Mouse (Mus musculus): ENCODE measurements around the gene Arhgef7. TPM values are rescaled to one million over a fixed set of nuclear protein-coding genes. Genes with fewer than 3 reads are reported as not detected.
"Not testable (repeated sequence)": the region's sequence is repeated elsewhere in the genome, so short reads cannot be mapped to it uniquely, and the experiment has no call there.

Arhgef7 gene
- polyA plus RNA-seq, 1 experiment from 2014 or later = 10.1 TPM

DNA sequence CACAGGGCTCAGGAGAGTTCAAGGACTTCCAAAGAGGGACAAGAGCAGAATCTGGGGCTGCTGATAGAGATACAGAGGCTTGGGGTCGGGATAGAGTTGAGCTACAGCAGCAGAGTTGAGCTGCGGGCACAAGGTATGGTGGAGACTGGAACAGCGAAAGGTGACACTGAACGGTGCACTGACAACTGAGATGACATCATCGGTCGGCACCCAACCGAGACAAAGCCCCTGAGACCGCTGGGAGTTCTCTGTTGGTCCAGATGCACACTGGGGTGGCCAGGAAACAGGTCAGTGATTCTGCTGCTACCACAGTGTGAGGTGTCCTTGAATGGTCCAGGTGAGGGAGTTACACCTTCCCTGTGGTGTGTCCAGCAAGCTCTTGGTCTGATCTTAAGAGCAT, 115.2 kb downstream of the Arhgef7 start:
- no peak for ATAC-seq (ENCODE audit: low read depth)
- H3K4me3 ChIP-seq (ENCODE audit: low read depth, low read length) = no peak overlapping the region
- no peak overlapping the region for H3K4me2 ChIP-seq (ENCODE audit: low read depth, low read length)
- 64% methylated on average over 8 of the region's 8 CpGs for WGBS (ENCODE audit: insufficient replicate concordance)
- H3K27ac ChIP-seq (ENCODE audit: low read length) = no peak overlapping the region
- H3K36me3 ChIP-seq (ENCODE audit: control insufficient read depth, insufficient read depth) = no peaks in the 10 kb centered on the region
- H3K9me3 ChIP-seq (replicated peaks; ENCODE audit: control insufficient read depth, low read length) = no peaks in the 10 kb centered on the region
- H3K9ac ChIP-seq (ENCODE audit: low read depth, low read length) = no peak overlapping the region
- no peaks in the 10 kb centered on the region for H3K27me3 ChIP-seq (ENCODE audit: control insufficient read depth, insufficient read depth, low read depth, low read length)
- no peaks in the 10 kb centered on the region for H3K4me1 ChIP-seq (ENCODE audit: control insufficient read depth, low read depth, low read length)

DNA sequence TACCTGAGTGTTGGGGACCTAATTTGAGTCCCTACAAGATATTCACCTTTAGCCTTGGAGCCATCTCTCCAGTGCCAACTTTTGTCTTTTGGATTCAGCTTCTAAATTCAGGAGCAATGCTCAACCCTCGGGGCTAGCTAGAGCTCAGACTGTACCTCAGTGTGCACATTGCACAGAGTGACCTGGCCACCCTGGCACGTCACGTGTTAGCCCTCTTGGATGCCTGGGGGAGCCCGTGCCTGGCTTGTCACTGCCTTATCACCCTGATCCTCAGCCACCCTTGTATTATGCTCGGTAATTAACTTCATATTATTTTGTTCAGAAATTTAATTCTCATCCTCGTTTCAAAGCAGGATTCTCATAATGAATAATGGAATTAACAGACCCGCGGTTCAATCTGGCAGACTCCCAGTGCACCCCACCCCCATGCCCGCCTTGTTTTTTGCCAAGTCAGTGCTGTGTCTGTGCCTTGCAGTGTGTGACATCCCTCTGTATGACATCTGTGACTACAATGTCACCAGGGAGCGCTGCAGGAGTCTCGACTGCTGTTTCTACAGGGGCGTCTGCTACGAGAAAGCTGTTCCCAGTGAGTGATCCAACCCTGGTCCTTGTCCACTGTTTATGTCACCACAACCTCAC, 116.3 kb downstream of the Arhgef7 start:
- ATAC-seq (ENCODE audit: low read depth) = no peak
- H3K4me3 ChIP-seq (ENCODE audit: low read depth, low read length) = no peak overlapping the region
- no peak overlapping the region for H3K9ac ChIP-seq (ENCODE audit: low read depth, low read length)
- H3K9me3 ChIP-seq (replicated peaks; ENCODE audit: control insufficient read depth, low read length) = no peaks in the 10 kb centered on the region
- H3K4me1 ChIP-seq (ENCODE audit: control insufficient read depth, low read depth, low read length) = no peaks in the 10 kb centered on the region
- H3K27ac ChIP-seq (ENCODE audit: low read length) = no peak overlapping the region
- WGBS (ENCODE audit: insufficient replicate concordance) = 65% methylated on average over 13 of the region's 13 CpGs
- no peaks in the 10 kb centered on the region for H3K36me3 ChIP-seq (ENCODE audit: control insufficient read depth, insufficient read depth)
- H3K27me3 ChIP-seq (ENCODE audit: control insufficient read depth, insufficient read depth, low read depth, low read length) = no peaks in the 10 kb centered on the region
- H3K4me2 ChIP-seq (ENCODE audit: low read depth, low read length) = no peak overlapping the region

DNA sequence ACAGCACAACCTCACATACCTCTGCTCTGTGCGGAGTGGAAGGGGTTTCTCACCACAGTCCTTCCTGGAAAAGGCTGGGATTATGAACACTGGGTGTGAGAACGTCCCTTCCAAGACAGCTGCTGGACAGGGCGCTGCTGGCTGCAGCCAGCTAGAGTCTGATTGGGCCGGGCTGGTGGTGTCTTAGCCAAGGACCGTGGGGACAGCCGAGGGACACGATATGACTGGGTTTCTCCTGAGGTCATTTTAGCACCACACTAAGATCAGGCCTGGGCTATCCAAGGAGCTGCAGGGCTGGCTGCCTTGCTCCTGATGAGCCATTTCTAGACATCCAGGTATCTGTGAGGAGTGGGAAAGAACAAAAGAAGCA, 116.8 kb downstream of the Arhgef7 start:
- H3K4me2 ChIP-seq (ENCODE audit: low read depth, low read length) = no peak overlapping the region
- no peak overlapping the region for H3K9ac ChIP-seq (ENCODE audit: low read depth, low read length)
- no peaks in the 10 kb centered on the region for H3K27me3 ChIP-seq (ENCODE audit: control insufficient read depth, insufficient read depth, low read depth, low read length)
- H3K9me3 ChIP-seq (replicated peaks; ENCODE audit: control insufficient read depth, low read length) = no peaks in the 10 kb centered on the region
- no peaks in the 10 kb centered on the region for H3K36me3 ChIP-seq (ENCODE audit: control insufficient read depth, insufficient read depth)
- WGBS (ENCODE audit: insufficient replicate concordance) = 68% methylated on average over 7 of the region's 7 CpGs
- no peak overlapping the region for H3K27ac ChIP-seq (ENCODE audit: low read length)
- no peak overlapping the region for H3K4me3 ChIP-seq (ENCODE audit: low read depth, low read length)
- H3K4me1 ChIP-seq (ENCODE audit: control insufficient read depth, low read depth, low read length) = no peaks in the 10 kb centered on the region
- no peak for ATAC-seq (ENCODE audit: low read depth)

DNA sequence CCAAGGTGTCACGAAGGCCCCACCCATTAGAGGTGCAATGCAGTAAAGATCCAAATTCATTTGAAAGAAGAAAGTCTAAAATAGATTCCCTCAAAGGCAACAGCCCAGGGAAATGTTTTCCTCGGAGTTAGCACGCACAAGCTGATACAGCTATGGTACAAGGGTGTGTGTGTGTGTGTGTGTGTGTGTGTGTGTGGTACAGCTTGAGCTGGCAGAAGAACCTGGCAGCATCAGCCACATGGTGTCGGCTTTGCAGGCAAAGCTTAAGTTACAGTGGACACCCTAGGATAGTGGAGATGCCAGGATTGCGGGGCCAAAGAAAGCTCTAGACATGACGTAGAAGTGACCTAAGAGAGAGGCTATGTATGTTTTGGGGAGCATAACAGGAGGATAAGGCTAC, 119.3 kb downstream of the Arhgef7 start:
- WGBS (ENCODE audit: insufficient replicate concordance) = 74% methylated on average over 6 of the region's 6 CpGs
- Histone ChIP-seq H3K9me3 (replicated peaks; ENCODE audit: control insufficient read depth, low read length) (no peaks in the 10 kb centered on the region), H3K27me3 (ENCODE audit: control insufficient read depth, insufficient read depth, low read depth, low read length) (no peaks in the 10 kb centered on the region), H3K27ac (ENCODE audit: low read length) (no peak overlapping the region), H3K4me1 (ENCODE audit: control insufficient read depth, low read depth, low read length) (no peaks in the 10 kb centered on the region), H3K4me2 (ENCODE audit: low read depth, low read length) (no peak overlapping the region), H3K36me3 (ENCODE audit: control insufficient read depth, insufficient read depth) (no peaks in the 10 kb centered on the region), H3K9ac (ENCODE audit: low read depth, low read length) (no peak overlapping the region), H3K4me3 (ENCODE audit: low read depth, low read length) (no peak overlapping the region)
- ATAC-seq (ENCODE audit: low read depth) = no peak

DNA sequence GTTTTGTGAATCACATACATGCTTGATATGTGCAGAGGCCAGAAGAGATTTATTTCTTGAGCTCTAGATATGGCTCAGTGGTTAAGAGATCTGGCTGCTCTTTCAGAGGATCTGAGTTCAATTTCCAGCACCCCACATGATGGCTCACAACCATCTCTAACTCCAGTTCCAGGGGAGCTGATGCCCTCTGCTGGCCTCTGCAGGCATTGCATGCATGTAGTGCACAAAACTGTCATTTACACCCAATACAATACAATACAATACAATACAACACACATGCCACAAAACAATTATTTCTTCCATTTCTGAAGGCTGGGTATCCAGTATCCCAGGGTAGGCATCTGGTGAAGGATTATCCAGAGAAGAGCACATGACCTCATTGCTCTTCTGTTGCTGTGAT, 140.3 kb downstream of the Arhgef7 start:
- H3K4me1 ChIP-seq (ENCODE audit: control insufficient read depth, low read depth, low read length) = no peaks in the 10 kb centered on the region
- H3K27ac ChIP-seq (ENCODE audit: low read length) = no peak overlapping the region
- no peak overlapping the region for H3K4me3 ChIP-seq (ENCODE audit: low read depth, low read length)
- H3K4me2 ChIP-seq (ENCODE audit: low read depth, low read length) = no peak overlapping the region
- no peak overlapping the region for H3K9ac ChIP-seq (ENCODE audit: low read depth, low read length)
- no peaks in the 10 kb centered on the region for H3K9me3 ChIP-seq (replicated peaks; ENCODE audit: control insufficient read depth, low read length)
- no peaks in the 10 kb centered on the region for H3K27me3 ChIP-seq (ENCODE audit: control insufficient read depth, insufficient read depth, low read depth, low read length)
- H3K36me3 ChIP-seq (ENCODE audit: control insufficient read depth, insufficient read depth) = no peaks in the 10 kb centered on the region
- ATAC-seq (ENCODE audit: low read depth) = no peak

DNA sequence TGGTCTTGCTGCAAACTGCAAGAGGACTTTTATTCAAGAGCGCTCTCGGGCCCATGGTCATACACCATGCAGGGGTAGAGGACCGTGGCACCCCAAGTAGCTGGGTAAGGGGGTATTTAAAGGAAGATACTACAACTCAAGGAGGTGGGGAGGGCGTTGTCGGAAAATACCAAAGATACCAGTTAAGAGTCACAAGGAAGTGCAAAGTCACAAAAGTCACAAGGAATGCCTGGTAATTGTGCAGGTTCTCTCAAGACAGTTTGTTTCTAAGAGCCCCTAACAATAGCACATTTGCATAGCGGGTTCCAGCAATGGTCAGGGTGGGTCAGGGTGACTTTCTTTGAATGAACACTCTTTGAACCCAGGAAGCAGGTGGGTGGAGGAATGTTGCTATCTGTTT, 146.7 kb downstream of the Arhgef7 start:
- H3K9ac ChIP-seq (ENCODE audit: low read depth, low read length); H3K4me3 ChIP-seq (ENCODE audit: low read depth, low read length); H3K4me2 ChIP-seq (ENCODE audit: low read depth, low read length); H3K9me3 ChIP-seq (replicated peaks; ENCODE audit: control insufficient read depth, low read length); H3K36me3 ChIP-seq (ENCODE audit: control insufficient read depth, insufficient read depth); H3K27ac ChIP-seq (ENCODE audit: low read length); ATAC-seq (ENCODE audit: low read depth); H3K4me1 ChIP-seq (ENCODE audit: control insufficient read depth, low read depth, low read length); H3K27me3 ChIP-seq (ENCODE audit: control insufficient read depth, insufficient read depth, low read depth, low read length): not testable (repeated sequence)
- 76% methylated on average over 6 of the region's 6 CpGs for WGBS (ENCODE audit: insufficient replicate concordance)

DNA sequence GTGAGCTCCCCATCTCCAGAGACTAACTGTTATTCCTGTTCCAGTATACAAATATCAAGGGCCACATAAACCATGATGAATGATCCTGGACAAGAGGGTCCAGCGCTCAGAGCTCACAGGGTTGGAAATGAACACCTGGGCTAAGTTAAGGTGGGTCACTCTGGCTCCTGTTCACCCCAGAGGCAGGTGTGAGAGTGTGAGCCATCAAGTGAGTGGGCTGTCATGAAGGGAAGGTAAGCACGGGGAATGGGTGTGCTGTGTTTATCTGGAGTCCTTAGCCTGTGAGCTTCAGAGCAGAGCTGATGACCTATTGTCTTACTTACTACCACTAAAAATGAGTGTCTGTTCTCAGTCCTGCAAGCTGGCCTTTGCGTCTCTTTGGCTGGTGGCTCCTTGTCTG, 157.1 kb downstream of the Arhgef7 start:
- Histone ChIP-seq H3K27ac (ENCODE audit: low read length) (no peak overlapping the region), H3K4me1 (ENCODE audit: control insufficient read depth, low read depth, low read length) (no peaks in the 10 kb centered on the region), H3K9me3 (replicated peaks; ENCODE audit: control insufficient read depth, low read length) (no peaks in the 10 kb centered on the region), H3K4me3 (ENCODE audit: low read depth, low read length) (no peak overlapping the region), H3K9ac (ENCODE audit: low read depth, low read length) (no peak overlapping the region), H3K4me2 (ENCODE audit: low read depth, low read length) (no peak overlapping the region), H3K36me3 (ENCODE audit: control insufficient read depth, insufficient read depth) (no peaks in the 10 kb centered on the region), H3K27me3 (ENCODE audit: control insufficient read depth, insufficient read depth, low read depth, low read length) (no peaks in the 10 kb centered on the region)
- ATAC-seq (ENCODE audit: low read depth) = no peak
- WGBS (ENCODE audit: insufficient replicate concordance) = 78% methylated on average over 3 of the region's 3 CpGs

Other genes with a start within 250 kb of the Arhgef7 start
- gene Rab20, start 249.0 kb upstream of the Arhgef7 start, polyA plus RNA-seq (2015; fragmentation: Nextera tagmentation; extraction: Ambion mirVana) = 6.3 and 7.4 TPM in 2 replicates
- 37.0 and 38.0 TPM in 2 replicates for gene Naxd, start 230.2 kb upstream of the Arhgef7 start, polyA plus RNA-seq (2015; fragmentation: Nextera tagmentation; extraction: Ambion mirVana)
- 10.1 and 11.8 TPM in 2 replicates for gene Cars2, start 176.9 kb upstream of the Arhgef7 start, polyA plus RNA-seq (2015; fragmentation: Nextera tagmentation; extraction: Ambion mirVana)
- 11.1 and 11.7 TPM in 2 replicates for gene Ing1, start 172.2 kb upstream of the Arhgef7 start, polyA plus RNA-seq (2015; fragmentation: Nextera tagmentation; extraction: Ambion mirVana)
- gene Ankrd10, start 92.0 kb upstream of the Arhgef7 start, polyA plus RNA-seq (2015; fragmentation: Nextera tagmentation; extraction: Ambion mirVana) = 19.9 and 21.1 TPM in 2 replicates
- gene 1700016D06Rik, start 26.7 kb upstream of the Arhgef7 start, polyA plus RNA-seq (2015; fragmentation: Nextera tagmentation; extraction: Ambion mirVana) = not detected in 2 replicates
- not detected in 2 replicates for gene Tex29, start 112.8 kb downstream of the Arhgef7 start, polyA plus RNA-seq (2015; fragmentation: Nextera tagmentation; extraction: Ambion mirVana)